Mouse (Mus musculus) T-helper 2 cell (primary cell): ENCODE measurements around the gene Slc6a9.

ENCODE experiments used
- in situ Hi-C: fragments of 300-600 bp; cut with MboI, MseI; formaldehyde crosslinking; loops from one replicate; pipeline ENCODE4 v1.15.1; 2025; ENCODE audit warnings: high pct_unique_total_duplicates

Gene Slc6a9

DNA sequence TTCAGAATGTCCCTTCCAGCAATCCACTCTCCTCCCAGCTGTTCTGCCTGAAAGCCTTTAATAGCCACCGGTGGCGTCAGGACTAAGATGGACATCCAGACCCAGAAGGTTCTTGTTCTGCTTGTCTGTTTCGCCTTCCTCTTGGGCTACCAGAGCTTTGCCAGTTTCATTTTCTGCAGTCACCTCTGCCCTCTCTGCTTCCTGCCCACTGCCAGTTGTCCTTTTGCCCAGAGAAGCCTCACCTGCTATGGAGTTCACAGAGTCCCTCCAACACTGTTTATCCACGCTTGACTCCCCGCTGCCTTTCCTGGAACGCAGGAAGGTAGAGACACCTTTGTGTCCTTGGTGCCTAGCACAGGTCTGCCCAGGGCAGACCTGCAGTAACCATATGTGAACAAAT, 5.1 kb downstream of the Slc6a9 start:
- in situ Hi-C loops = no loop called here

- in situ Hi-C loops = no loop called here
Measured at GRCm38 (mm10) chr4:117840821-117841220, 6.5 kb downstream of the Slc6a9 start.

DNA sequence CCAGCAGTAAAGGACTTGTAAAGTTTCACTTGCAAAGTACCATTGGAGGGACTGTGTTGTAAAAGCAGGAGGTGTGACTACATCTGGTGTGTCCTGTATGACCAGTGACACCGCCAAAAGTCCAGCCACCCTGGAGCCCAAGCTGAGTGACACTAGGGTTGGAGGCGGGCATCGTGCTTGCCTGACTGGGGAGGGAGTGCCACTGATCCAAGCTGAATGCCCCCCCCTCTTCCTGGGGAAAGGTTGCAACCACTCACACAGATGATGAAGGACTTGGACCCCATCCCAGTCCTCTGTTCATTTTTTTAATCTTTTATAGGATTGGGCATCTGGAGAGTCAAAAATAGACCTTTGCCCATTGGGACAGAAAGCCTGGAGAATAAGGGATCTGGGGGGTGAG, 7.3 kb downstream of the Slc6a9 start:
- in situ Hi-C loops = no loop called here

GRCm38 (mm10) chr4:117843101-117843500, 8.8 kb downstream of the Slc6a9 start:
- in situ Hi-C loops = no loop called here

DNA sequence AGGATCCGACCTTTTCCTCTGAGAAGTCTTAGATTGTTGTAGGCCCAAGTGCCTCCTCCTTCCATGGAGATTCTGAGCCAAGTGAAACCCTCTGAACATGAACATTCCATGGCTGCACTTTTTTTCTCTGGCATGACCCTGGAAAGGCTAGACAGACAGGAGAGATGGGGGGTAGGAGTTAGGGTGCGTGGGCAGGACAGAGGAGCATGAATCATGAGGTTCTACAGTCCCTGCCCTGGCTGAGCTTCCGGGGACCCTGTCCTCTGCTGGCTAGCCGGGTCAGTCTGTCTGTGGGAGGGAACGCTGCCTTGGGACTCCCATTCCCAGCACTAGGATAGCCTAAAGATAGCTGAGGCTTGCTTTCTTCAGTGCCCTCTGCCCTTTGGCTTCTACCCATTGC, 10.2 kb downstream of the Slc6a9 start:
- in situ Hi-C loops = no loop called here

- in situ Hi-C loops = no loop called here
Measured at GRCm38 (mm10) chr4:117845316-117845715, 11.0 kb downstream of the Slc6a9 start.

DNA sequence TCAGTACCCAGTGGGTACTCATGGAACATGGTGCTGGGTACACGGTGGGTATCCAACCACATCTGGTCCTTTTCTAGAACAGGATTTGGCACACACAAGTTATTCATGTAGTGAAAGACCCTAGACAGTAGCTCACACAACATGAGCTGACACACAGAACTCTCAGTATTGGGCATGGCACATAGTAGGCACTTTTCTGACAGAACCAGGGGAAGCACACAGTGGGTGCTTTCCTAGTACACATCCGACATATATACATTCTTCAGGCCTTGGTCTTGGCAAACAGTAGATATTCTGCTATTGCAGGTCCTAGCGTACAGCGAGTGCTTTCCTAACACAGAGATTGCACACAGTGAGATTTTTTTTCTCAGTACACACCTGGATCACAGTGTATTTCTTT, 12.0 kb downstream of the Slc6a9 start:
- in situ Hi-C loops = no loop called here

GRCm38 (mm10) chr4:117847011-117847410, 12.7 kb downstream of the Slc6a9 start:
- in situ Hi-C loops = no loop called here

DNA sequence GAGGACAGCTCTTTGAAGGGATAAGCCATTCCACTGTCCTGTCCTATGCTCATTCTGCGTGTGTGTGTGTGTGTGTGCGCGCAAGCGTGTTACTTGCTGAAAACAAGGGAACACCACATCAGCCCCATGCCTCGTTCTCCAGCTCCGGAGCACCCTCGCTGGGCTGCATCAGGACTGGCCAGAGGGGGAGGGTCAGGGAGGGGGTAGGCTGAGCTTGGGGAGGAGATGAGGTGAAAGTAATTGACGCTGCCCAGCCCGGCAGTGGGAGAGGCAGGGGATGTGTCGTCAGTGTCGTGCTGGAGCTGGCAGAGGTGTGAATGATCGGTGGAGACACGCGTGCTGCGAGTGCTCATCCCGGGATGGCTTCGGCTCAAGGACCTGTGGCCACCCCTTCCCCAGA, 14.8 kb downstream of the Slc6a9 start:
- in situ Hi-C loops = no loop called here

DNA sequence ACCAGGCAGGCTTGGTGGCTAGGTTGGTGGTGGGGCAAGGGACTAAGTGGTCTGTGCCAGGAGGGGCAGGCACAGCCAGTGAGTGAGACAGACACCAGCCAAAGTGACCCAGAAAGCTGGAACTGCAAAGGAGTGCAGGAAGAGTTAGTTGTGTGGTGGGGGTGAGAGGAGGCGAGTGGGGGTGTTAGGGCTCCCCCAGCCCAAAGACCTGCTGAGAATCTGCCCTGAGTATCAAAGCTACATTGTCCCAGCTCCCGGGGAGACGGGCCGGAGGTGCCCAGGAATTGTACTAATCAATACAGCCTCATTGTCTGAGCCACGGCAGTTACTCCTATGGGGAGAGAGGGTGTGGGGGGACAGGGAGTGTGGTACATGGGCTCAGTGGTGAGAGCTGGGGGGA, 15.2 kb downstream of the Slc6a9 start:
- in situ Hi-C loops = no loop called here

GRCm38 (mm10) chr4:117850176-117850575, 15.9 kb downstream of the Slc6a9 start:
- in situ Hi-C loops = no loop called here

GRCm38 (mm10) chr4:117850871-117851270, 16.6 kb downstream of the Slc6a9 start:
- in situ Hi-C loops = no loop called here

DNA sequence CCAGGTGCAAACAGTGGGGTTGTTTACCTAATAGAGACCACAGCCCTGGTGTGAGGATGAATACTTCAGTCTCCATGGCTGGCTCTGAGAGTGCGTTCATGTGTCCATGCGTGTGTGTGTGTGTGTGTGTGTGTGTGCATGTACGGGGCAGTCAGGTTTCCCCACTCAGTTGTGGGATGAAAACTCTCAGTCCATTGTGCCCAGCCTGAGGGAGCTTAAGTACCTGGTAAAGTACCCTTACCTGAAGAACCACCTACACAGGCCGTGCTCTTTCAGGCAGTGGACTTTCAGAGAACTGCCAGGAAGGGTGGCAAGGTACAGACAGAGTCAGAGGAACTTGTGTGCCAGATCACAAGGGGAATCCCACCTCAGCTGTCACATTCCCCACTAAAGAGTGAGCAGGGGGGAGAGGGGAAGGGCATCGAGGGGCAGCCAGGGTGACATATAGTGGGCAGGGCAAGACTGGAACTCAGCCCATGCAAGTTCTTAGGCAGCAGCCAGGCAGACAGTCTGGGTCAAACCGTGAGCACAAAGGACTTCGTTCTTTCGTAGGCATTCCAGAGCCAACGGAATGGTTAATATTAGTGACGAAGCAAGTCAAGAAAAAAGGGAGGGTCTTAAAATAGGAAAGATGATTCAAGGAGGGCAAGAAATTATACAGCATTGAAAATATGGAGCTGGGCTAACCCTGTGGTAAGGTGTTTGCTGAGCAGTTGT, 18.0 kb downstream of the Slc6a9 start:
- in situ Hi-C loops = no loop called here

GRCm38 (mm10) chr4:117855146-117855545, 20.8 kb downstream of the Slc6a9 start:
- in situ Hi-C loops = no loop called here

GRCm38 (mm10) chr4:117858794-117859193, 24.5 kb downstream of the Slc6a9 start:
- in situ Hi-C loops = no loop called here

DNA sequence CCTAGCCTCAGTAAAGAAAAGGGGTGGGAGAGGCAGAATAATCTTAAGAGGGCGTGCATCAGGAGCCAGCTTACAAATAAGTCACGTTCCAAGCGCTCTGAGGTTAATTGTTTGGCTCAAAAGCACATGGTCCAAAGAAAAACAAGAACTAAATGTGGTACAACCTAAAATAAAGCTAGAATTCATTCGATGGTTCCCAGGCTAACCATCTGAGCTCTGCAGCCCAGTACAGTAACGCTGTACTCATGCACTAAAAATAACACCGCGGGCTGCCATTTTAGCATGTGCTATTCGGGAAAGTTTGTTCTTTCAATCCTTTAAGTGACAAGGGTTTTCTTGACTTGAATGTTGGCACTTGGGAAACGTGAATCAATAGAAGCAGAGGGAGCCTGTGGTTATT, 26.3 kb downstream of the Slc6a9 start:
- in situ Hi-C loops = loop anchor here (5.0 kb wide), 1 partner anchor 148 kb away; no protein-coding TSS in a partner anchor

GRCm38 (mm10) chr4:117862823-117863222, 28.5 kb downstream of the Slc6a9 start:
- in situ Hi-C loops = loop anchor here (5.0 kb wide), 1 partner anchor 151 kb away; no protein-coding TSS in a partner anchor

GRCm38 (mm10) chr4:117866083-117866482, 31.8 kb downstream of the Slc6a9 start:
- in situ Hi-C loops = no loop called here

DNA sequence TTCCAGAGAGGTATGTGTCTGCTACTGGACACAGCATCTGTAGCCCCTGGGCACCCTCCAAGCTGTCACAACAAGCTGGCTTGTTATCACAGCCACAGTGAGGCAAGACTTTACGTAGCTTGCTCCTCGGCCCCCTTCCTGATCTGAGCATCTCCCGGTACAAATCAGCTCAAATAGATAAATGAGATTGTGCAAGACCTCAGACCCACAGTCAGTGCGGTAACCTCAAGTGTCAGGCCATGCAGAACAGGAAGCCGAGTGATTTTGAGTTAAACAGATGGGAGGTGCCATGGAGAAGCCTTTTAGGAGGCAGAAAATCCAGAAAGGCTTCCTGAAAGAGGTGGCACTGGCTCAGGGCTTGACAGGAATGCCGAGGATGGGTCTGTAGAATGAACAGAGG, 32.7 kb downstream of the Slc6a9 start:
- in situ Hi-C loops = no loop called here

GRCm38 (mm10) chr4:117867823-117868222, 33.5 kb downstream of the Slc6a9 start:
- in situ Hi-C loops = no loop called here

DNA sequence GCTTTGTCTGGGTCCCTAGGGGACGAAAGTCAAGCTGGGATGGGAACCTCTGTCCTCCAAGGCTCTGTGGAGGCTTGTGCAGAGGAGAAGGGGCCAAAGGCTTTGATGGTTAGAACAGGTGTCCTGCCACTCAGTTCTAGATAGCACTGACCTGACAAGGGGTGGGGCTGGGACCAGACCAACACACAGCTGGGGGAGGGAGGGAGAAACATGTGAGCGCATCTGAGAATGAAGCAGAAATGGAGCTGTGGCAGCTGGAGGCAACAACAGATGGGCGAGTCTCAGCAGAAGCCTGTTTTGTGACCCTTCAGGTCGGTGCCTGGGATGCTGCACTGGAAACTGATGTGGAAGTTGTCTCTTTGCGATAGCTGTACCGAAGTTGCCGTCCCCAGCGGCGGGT, 35.0 kb downstream of the Slc6a9 start:
- in situ Hi-C loops = no loop called here

DNA sequence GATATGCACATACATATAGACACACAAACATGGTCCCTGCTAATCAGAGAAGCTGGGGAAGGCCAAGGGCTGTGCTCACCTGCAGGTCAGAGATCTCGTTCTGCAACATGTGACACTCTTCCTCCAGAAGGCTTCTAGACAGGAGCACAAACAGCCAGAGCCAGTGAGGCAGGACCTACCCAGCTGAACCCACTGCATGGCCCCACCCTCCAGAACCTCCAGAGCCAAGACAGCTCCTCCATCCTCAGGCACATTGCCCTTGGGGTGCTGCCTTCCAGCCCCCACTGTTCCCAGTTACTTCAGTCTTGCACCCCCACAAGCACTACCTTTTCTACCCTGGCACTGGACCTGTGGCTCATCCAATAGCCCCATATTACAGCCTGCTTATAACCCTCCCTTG, 36.1 kb downstream of the Slc6a9 start:
- in situ Hi-C loops = no loop called here

GRCm38 (mm10) chr4:117871787-117872186, 37.5 kb downstream of the Slc6a9 start:
- in situ Hi-C loops = no loop called here

GRCm38 (mm10) chr4:117872471-117872886, 38.2 kb downstream of the Slc6a9 start, which contains the start of gene Ccdc24:
Gene Ccdc24 (minus strand): TSS chr4:117872557.
- in situ Hi-C loops = no loop called here
